Mouse (Mus musculus) layer of hippocampus, adult 9-10 months (tissue): ENCODE measurements at regions not wholly inside any gene's neighbourhood (a gene's known extent, or its start where the extent isn't known, plus 50 kb on each side); places are given as distances from the start of the nearest gene placed in this dataset.
A peak's percentile ranks its signal among the peaks of the same experiment; 100 is the strongest.
"Not testable (repeated sequence)": the region's sequence is repeated elsewhere in the genome, so short reads cannot be mapped to it uniquely, and the experiment has no call there.

ENCODE experiments used
- DNase-seq: peaks from one replicate; pipeline ENCODE4 v3.0.0; 2022; ENCODE audit warnings: low spot score

- DNase-seq: peak; percentile 78
These were observed 56.4 kb downstream of the Bod1 start for GRCm38 (mm10) chr11:31615107-31615811.

GRCm38 (mm10) chr11:31614394-31614713, 57.3 kb downstream of the Bod1 start:
- no peak for DNase-seq

- DNase-seq: no peak
These were observed 57.8 kb downstream of the Bod1 start for GRCm38 (mm10) chr11:31613688-31614393.

DNA sequence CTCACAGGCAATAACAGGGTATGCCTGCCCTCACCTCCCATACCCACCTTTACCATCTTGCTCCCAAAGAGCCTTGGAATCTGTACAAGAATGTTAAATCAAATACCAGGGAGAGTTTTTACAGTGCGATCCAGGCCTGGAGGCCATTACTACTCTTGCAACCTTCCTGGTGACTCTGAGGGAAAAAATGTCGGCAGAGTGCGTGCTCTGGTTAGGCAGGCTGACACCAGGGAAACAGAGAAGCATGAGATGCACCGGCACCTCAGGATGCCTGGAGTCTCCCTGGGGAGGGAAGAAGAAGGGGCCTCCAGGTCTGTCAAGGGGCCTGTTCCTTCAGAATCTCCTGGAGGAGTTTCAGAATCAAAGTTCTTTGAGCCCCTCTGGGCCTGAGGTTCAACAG, 63.2 kb downstream of the Bod1 start:
- no peak for DNase-seq

GRCm38 (mm10) chr11:31601499-31601898, 70.2 kb downstream of the Bod1 start:
- no peak for DNase-seq

DNA sequence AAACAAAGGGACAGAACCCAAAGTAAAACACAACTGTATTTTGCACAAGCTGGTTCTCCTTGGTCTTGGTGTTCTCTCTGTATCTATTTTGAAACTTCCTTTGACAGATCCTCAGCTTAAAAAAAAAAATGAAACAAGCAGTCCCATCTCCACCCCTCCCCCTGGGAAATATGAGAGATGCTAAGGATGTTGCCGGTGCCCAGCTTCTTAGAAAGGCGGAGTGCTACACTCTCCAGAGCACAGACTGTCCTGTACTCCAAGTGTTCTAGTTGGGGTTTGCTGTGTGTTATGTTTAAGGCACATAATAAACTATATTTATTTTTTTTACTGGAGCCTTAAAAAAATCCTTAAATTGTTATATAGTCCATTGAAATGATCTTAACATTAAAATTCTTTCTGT, 78.1 kb downstream of the Bod1 start:
- DNase-seq: no peak

DNA sequence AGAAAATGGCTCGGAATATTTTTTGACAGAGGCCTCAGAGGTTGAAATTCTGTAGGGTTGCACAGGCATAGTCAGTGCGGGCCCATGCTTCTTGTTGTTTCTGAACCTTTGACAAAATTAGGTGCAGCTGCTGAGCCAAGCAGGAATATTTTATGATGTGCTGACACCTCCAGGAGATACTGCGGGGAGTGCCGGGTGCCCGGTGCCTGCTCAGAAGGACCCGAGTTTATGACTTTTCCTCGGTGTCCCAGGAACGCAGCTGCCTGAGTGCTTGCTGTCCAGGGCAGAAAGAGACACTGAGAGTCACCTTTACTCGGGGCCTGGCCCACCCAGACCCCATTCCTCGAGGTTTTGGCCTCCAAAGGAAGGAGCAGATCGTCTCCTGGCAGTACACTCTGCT, 79.6 kb downstream of the Bod1 start:
- no peak for DNase-seq

DNA sequence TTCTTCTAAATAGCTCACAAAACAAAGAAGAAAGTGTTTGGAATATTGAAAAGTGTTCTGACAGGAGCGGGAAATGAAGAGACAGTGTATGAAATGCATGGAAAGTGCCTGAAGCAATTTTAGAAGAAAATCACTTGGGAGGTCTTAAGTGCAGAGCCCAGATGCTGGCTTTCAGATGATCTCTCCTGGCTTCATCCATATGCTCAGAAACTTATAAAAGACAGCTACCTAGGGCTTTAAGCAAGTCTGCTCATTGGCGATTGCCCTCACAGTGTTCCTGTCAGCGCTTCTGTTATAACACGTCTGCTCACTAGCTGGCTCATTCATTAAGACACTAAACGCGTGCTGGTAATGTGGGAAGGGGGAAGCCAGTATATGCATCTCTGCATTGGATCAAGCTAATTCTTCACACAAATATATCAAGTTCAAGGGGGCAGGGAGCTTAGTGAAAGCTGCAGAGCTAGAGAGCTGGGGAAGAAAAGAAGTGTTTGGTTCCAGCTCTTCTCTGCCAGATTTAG, 80.6 kb downstream of the Bod1 start:
- no peak for DNase-seq

GRCm38 (mm10) chr11:31574941-31575340, 96.7 kb downstream of the Bod1 start:
- DNase-seq: no peak

- no peak for DNase-seq
These were observed 106.8 kb downstream of the Bod1 start for GRCm38 (mm10) chr11:31564742-31565510.

DNA sequence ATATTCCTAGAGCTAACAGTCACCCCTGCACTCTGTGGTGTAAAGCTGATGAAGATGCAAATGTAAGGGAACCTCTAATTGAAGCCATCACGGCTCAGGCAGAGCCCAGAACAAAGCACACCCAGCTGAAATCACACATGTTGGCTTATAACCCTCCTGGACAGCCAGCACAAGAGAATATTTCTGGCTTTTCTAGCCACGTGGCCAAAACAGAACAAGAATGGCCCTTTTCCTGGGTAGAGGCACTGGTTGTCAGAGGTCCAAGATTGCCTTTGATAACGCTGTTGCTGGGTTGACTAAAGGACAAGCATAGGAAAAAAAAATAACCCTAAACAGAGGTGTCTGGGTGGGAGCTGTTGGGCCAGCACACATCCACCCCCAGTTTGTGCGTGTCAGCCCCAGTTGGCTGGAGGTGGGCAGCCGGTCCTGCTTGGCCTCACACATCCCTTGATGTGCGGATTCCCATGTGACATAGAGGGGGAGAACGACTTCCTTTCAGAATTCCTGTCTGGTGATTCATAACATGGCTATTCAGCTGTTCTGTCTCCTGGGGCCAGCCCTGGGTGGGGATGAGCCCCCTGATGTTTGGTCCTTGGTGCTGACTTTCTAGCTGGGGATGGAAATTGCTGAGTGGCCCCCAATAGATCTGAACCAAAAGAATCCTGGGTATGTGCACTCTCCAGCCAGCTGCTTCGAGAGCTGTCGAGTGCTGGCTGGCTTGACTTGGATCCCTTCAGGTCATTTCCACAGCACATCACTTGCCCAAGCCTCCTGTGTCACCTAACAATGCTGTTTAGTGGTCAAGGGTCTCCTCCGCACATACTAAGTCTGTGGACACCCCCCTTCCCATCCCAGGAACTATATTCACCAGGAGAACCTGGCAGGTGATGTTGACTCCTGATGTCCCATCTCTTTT, 107.6 kb downstream of the Bod1 start:
- DNase-seq: no peak

GRCm38 (mm10) chr11:31562954-31563353, 108.7 kb downstream of the Bod1 start:
- no peak for DNase-seq

DNA sequence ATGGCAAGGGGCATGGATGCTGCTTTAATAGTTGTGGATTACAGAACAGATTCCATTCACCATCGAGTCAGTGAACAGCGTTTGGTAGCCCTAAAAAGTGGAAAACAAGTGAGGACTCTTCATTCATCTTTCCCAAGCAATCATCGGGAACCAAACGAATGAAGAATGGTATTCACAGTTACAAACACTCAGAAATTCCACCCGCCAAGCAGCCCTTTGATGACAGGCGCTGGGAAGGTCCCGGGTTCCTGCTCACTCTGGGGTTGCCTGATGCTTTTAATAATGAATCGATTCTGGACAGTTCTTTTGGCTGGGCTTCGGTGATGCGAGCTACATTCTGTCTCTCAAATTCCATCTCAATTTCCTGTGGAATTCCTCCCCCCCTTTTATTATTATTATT, 110.9 kb downstream of the Bod1 start:
- DNase-seq: no peak

- DNase-seq: no peak
These were observed 116.6 kb downstream of the Bod1 start for GRCm38 (mm10) chr11:31555042-31555441.

DNA sequence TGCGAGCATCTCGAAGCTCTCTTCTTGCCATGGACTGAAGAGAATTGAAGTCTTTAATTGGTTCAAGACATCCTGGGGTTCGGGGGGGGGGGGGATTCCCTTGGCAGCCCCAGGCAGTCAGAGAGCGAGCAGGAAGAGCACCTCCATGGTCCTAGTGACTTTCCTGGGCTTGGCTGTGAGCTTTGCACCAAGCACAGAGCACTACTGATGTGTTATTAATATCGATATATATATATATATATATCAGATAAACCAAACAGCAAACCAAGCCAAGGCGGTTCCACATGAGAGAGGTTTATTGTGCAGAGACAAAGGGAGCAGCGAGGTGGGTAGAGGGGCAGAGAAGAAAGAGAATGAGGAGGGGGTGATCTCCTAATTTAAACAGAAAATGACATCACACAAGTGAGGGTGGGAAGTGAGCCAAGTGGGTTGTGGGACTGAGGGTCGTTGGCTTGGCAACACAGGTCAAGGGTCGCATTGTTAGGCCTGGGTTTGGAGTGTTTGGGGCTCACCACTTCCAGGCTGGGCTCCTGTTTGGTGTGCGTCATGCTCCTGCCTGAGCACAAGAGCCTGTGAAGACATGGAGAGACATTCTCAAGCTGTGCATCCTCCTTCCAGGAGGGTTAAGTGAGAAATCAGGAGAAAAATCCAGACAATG, 119.9 kb downstream of the Bod1 start:
- DNase-seq: no peak

DNA sequence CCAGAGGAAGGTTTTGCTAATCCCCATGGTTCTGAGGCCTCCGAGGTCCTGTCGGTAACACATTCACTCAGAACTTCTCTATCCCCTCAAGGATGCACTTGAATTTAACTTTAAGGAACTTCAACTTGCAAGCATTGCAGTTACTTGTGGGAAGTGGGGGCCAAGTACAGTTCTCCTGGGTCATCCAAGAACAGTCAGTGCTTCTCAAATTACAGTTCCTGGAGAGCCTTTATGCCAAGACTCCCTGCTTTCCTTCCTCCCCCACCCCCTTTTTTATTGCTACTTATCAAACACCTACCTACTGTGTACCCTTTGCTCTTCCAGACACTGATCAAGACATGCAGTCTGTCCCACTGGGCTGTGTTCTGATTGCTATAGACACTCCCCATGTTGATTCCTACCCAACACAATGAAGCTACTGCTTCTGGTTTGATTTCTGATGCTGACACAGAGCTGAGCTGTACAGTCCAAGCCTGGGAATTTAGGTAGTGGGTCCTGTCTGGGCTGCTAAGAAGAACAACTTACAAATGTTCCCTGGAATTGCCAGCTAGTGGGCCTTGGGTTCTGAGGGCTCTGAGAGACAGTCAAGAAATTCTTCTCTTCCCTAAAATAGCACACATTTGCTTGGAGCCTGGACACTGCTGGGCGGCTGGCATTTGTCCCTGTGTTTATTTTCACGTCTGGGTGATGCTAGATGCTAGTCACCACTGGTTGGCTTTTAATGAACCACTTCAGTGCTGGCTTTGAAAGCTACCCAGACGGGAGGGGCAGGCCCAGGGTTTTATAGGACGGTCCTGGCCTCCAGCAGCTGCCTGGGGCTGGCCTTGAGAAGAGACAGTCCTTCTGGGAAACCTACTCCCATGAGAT, 120.7 kb downstream of the Bod1 start:
- no peak for DNase-seq

- DNase-seq: not testable (repeated sequence)
These were observed 126.2 kb downstream of the Bod1 start for GRCm38 (mm10) chr11:31545514-31545913.

GRCm38 (mm10) chr11:31542635-31543219, 129.0 kb downstream of the Bod1 start:
- DNase-seq: no peak

GRCm38 (mm10) chr11:31541425-31541824, 130.3 kb downstream of the Bod1 start:
- no peak for DNase-seq

DNA sequence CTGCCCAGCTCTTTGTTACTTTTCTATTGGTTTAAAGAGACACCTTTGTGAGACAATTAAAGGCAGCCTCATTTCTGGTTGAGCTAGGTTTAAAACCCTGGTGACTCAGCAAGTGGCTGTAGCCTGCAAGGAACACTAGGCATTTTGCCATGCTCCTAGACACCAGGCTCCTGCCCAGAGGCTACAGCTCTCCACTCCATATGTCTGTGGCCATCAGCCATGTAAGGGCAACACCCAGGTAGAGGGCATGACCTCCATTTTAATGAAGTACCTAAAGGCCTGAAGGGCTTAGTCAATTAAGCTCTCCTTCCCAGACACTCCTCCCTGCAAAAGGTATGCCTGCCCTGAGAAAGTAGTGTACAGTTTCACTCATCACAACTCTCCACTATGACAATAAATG, 130.9 kb downstream of the Bod1 start:
- no peak for DNase-seq
